Mouse (Mus musculus) urinary bladder, adult 2 months (tissue): ENCODE measurements around the gene Htra2. TPM values are rescaled to one million over a fixed set of nuclear protein-coding genes. Genes with fewer than 3 reads are reported as not detected.

Experiments used
- DNase-seq: peaks from one replicate; pipeline ENCODE4 v3.0.0; 2022; ENCODE audit warnings: low spot score
- polyA plus RNA-seq: library from polyadenylated mRNA; depleted of rRNA; stranded (reverse); fragments of >200 nt; gene quantifications from 2 replicates; pipeline ENCODE4 v1.2.3, GENCODE M21; 2012; rRNA removed

The Htra2 gene
- polyA plus RNA-seq, 1 experiment, result 67.3 TPM

- no peak for DNase-seq
Observed at GRCm38 (mm10) chr6:83004872-83005271, 50.2 kb downstream of the Htra2 start.

DNA sequence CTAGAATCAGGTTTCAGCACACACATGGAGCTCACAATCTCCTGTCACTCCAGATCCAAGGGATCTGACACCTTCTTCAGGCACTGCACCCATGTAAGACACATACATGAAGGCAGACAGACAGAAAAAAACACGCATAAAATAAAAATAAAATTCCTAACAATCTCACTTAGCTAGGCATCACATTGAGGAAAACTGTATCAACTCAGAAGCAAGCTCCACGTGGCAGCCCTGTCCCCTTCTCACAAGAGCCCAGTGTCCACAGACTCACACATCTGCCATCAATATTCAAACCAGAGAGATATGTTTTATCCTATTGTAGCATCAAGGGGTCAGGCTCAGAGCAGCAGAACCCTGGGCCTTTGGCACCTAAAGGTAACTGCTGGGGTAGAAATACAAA is 50.8 kb downstream of the Htra2 start:
- no peak for DNase-seq

- no peak for DNase-seq
Observed at GRCm38 (mm10) chr6:83003850-83004249, 51.2 kb downstream of the Htra2 start.

DNA sequence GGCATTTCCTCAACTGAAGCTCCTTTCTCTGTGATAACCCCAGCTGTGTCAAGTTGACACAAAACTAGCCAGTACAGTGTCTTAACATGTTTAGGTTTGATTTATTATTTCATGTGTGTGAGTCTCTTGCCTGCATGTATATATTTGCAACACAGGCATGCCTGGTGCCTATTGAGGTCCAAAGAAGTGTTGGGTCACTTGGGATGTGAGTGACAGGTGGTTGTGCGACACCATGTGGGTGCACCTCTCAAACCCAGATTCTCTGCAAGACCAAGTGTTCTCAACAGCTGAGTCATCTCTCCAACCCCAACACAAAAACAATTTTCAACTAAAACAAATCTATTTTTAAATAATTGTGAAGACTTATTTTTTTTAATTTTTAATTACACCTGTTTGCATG is 52.0 kb downstream of the Htra2 start:
- DNase-seq, result no peak

Other genes with a start within 250 kb of the Htra2 start
- 0.31 and 0.43 TPM in 2 replicates for gene Sema4f, start 115.5 kb downstream of the Htra2 start, polyA plus RNA-seq
- gene M1ap, start 108.4 kb downstream of the Htra2 start, polyA plus RNA-seq, result 0.30 and 0.62 TPM in 2 replicates
- 18.3 and 20.8 TPM in 2 replicates for gene Dok1, start 21.8 kb downstream of the Htra2 start, polyA plus RNA-seq
- 20.2 and 20.7 TPM in 2 replicates for gene Loxl3, start 21.1 kb downstream of the Htra2 start, polyA plus RNA-seq
- 189 and 247 TPM in 2 replicates for gene Aup1, start 752 bp downstream of the Htra2 start, polyA plus RNA-seq
- 3.4 and 4.9 TPM in 2 replicates for gene Dqx1, start 2.6 kb upstream of the Htra2 start, polyA plus RNA-seq
- gene Tlx2, start 15.0 kb upstream of the Htra2 start, polyA plus RNA-seq, result 0.15 and 0.29 TPM in 2 replicates
- gene Pcgf1, start 22.6 kb upstream of the Htra2 start, polyA plus RNA-seq, result 28.5 and 35.8 TPM in 2 replicates
- gene Lbx2, start 31.1 kb upstream of the Htra2 start, polyA plus RNA-seq, result 0.84 and 1.0 TPM in 2 replicates
- gene Ccdc142, start 46.3 kb upstream of the Htra2 start, polyA plus RNA-seq, result 3.1 and 4.5 TPM in 2 replicates
- 5.0 and 6.1 TPM in 2 replicates for gene Gm42688, start 46.3 kb upstream of the Htra2 start, polyA plus RNA-seq
- 64.9 and 84.8 TPM in 2 replicates for gene Mrpl53, start 53.8 kb upstream of the Htra2 start, polyA plus RNA-seq
- 29.7 and 40.3 TPM in 2 replicates for gene Mogs, start 60.2 kb upstream of the Htra2 start, polyA plus RNA-seq
- gene Wbp1, start 66.3 kb upstream of the Htra2 start, polyA plus RNA-seq, result 85.6 and 89.2 TPM in 2 replicates
- 25.2 and 25.5 TPM in 2 replicates for gene Ino80b, start 70.2 kb upstream of the Htra2 start, polyA plus RNA-seq
- 20.7 and 22.1 TPM in 2 replicates for gene Rtkn, start 80.2 kb upstream of the Htra2 start, polyA plus RNA-seq
- 4.9 and 5.6 TPM in 2 replicates for gene Wdr54, start 101.1 kb upstream of the Htra2 start, polyA plus RNA-seq
- gene 1700003E16Rik, start 101.1 kb upstream of the Htra2 start, polyA plus RNA-seq, result 1.2 and 1.5 TPM in 2 replicates
- 97.9 and 119 TPM in 2 replicates for gene Dctn1, start 110.6 kb upstream of the Htra2 start, polyA plus RNA-seq
- 0.06 TPM in 1 of 2 replicates, not detected in the other for gene Slc4a5, start 164.6 kb upstream of the Htra2 start, polyA plus RNA-seq